In the genomic region with DNA sequence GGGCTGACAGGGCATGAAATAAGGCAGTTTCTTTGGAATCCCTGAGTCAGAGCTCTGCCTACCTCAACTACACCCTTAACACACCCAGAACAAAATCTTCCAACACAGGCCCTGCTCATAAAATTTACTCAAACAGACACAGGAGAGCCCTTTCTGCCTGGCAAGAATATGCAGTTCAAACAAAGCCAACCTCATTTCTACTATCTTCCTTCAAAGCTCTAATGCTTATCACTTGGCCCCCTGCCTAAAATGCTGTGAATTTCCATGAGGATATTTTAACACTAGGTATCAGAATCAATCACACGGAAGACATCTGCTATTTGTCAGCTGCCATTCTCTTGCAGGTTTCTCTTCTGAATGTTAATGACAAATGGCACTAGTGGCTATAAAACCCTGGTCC, we compare ENCODE assay signal across 24 mouse cellular contexts.
DNase-seq lines count a peak whose midpoint lies in the region; TF ChIP-seq lines count a peak whose summit lies in the region.
"Had no signal": no experiment of that assay in that cellular context is flagged by ENCODE, and none has a peak within 500 bp of the region (broad histone marks: within the 10 kb centered on the region; RNA-seq: fewer than 3 reads in every experiment).

No protein-coding gene starts in this region.

- no peaks in the 10 kb centered on the region for H3K27me3 ChIP-seq in heart, adult 2 months (ENCODE audit: control insufficient read depth, insufficient read depth, low read length)
- H3K27me3 ChIP-seq: intestine, embryonic 15.5 days; limb, embryonic 12.5 days; liver, embryonic 12.5 days; midbrain, embryonic 12.5 days; neural tube, embryonic 12.5 days; Patski had no signal

- H3K79me2 ChIP-seq in heart, adult 2 months (replicated peaks; ENCODE audit: control insufficient read depth, insufficient read depth, low read length): no peaks in the 10 kb centered on the region

- WGBS in heart, adult 2 months: 24% methylated on average over 1 of the region's 1 CpGs

- intact Hi-C loops in heart, adult 2 months (cut with DNase I): no loop called here
- intact Hi-C loops in heart, postnatal 10 days (cut with DNase I): no loop called here

- TF ChIP-seq EP300 in heart, adult 2 months (IDR thresholded peaks at IDR 0.05; ENCODE audit: insufficient read depth, low read depth, low read length): no peak

- DNase-seq in heart, adult 11 months: peak; percentile 78
- no peak for DNase-seq in heart, adult 2 months
- DNase-seq in 3T3-L1 (ENCODE audit: low read depth, low spot score) (peak; percentile 35), NIH3T3 (ENCODE audit: low read depth) (peak; percentile 18)
- DNase-seq in heart, postnatal 10 days: peak; percentile 41 to 54
- no peak for DNase-seq in spleen, postnatal 10 days (ENCODE audit: low spot score in 2 of 2)
- DNase-seq in adrenal gland, postnatal 25 days: no peak
- DNase-seq: adrenal gland, postnatal 10 days; cerebellum, adult 11 months; kidney, adult 9 months; kidney, postnatal 36 days; layer of hippocampus, adult 9-11 months; lung, embryonic 14.5 days; right cerebral cortex, adult 18-20 months; thymus, postnatal 14 days had no signal

- no peak overlapping the region for H3K9ac ChIP-seq in heart, adult 2 months (ENCODE audit: low read depth, low read length)
- H3K9ac ChIP-seq: hindbrain, embryonic 14.5 days; intestine, embryonic 15.5 days; limb, embryonic 12.5 days; liver, embryonic 12.5 days; lung, embryonic 14.5 days; midbrain, embryonic 12.5 days; neural tube, embryonic 12.5 days had no signal

- no peak overlapping the region for H3K27ac ChIP-seq in heart, adult 2 months
- H3K27ac ChIP-seq: embryonic facial prominence, embryonic 10.5 days; hindbrain, embryonic 14.5 days; intestine, embryonic 15.5 days; limb, embryonic 12.5 days; liver, embryonic 12.5 days; macrophage; midbrain, embryonic 12.5 days; neural tube, embryonic 12.5 days had no signal

- no peak for TF ChIP-seq POLR2A in heart, adult 2 months (IDR thresholded peaks at IDR 0.05; ENCODE audit: insufficient read depth, low read depth, low read length)

- no peak for TF ChIP-seq CTCF in heart, adult 2 months (IDR thresholded peaks at IDR 0.05)

- H3K4me3 ChIP-seq in heart, adult 2 months: no peak overlapping the region
- H3K4me3 ChIP-seq: embryonic facial prominence, embryonic 10.5 days; intestine, embryonic 15.5 days; limb, embryonic 12.5 days; liver, embryonic 12.5 days; midbrain, embryonic 12.5 days; neural tube, embryonic 12.5 days had no signal

- H3K4me1 ChIP-seq in heart, adult 2 months (ENCODE audit: control insufficient read depth, insufficient read depth, low read length): no peaks in the 10 kb centered on the region
- H3K4me1 ChIP-seq: embryonic facial prominence, embryonic 10.5 days; intestine, embryonic 15.5 days; liver, embryonic 12.5 days; midbrain, embryonic 12.5 days; neural tube, embryonic 12.5 days had no signal

- H3K36me3 ChIP-seq in heart, adult 2 months (ENCODE audit: control insufficient read depth, insufficient read depth, low read length): peaks cover 3% of the 10 kb centered on the region; the same call in 1 of the 2 replicates
- H3K36me3 ChIP-seq: embryonic facial prominence, embryonic 10.5 days; intestine, embryonic 15.5 days; limb, embryonic 12.5 days; liver, embryonic 12.5 days; midbrain, embryonic 12.5 days; neural tube, embryonic 12.5 days had no signal

Comparison
In these comparisons a context has a peak if more than half of its experiments do, and no peak if none do; other contexts are left out.
1. DNase-seq: peak in heart, adult 11 months (single experiment), 3T3-L1 (single experiment), NIH3T3 (single experiment) and heart, postnatal 10 days (2 of 2); none in heart, adult 2 months (0 of 2), spleen, postnatal 10 days (0 of 2) and adrenal gland, postnatal 25 days (single experiment).